Mouse (Mus musculus): Measurements from ENCODE around the gene Krtap17-1.

- no peak for TF ChIP-seq POLR2A (IDR thresholded peaks at IDR 0.05; ENCODE audit: control insufficient read depth in 1 of 2, insufficient read depth in 1 of 2, low read depth in 1 of 2, low read length in 2 of 2, poor library complexity in 1 of 2)
- TF ChIP-seq E2F4 (IDR thresholded peaks at IDR 0.05; ENCODE audit: borderline replicate concordance, low read depth, low read length), result no peak
- no peak for TF ChIP-seq CHD1 (IDR thresholded peaks at IDR 0.05; ENCODE audit: low read depth, low read length)
- no peak for TF ChIP-seq CTCF (IDR thresholded peaks at IDR 0.05 in 2 of 3, conservative IDR thresholded peaks at IDR 0.05 in 1 of 3; ENCODE audit: control insufficient read depth in 1 of 3, insufficient read depth in 1 of 3, low read depth in 2 of 3, low read length in 3 of 3, poor library complexity in 1 of 3, severe bottlenecking in 1 of 3)
- no peak for TF ChIP-seq ZNF384 (IDR thresholded peaks at IDR 0.05; ENCODE audit: low read depth, low read length)
- TF ChIP-seq USF2 (IDR thresholded peaks at IDR 0.05; ENCODE audit: borderline replicate concordance in 1 of 2, insufficient read depth in 1 of 2, low read depth in 1 of 2, low read length in 2 of 2), result no peak
- TF ChIP-seq TCF12 (IDR thresholded peaks at IDR 0.05; ENCODE audit: low read depth, low read length), result no peak
- TF ChIP-seq KAT2A (conservative IDR thresholded peaks at IDR 0.05; ENCODE audit: low read depth, low read length), result no peak
- no peak for TF ChIP-seq NELFE (IDR thresholded peaks at IDR 0.05; ENCODE audit: low read depth, low read length)
- TF ChIP-seq MAX (IDR thresholded peaks at IDR 0.05; ENCODE audit: low read length), result no peak
- TF ChIP-seq MAFK (IDR thresholded peaks at IDR 0.05; ENCODE audit: borderline replicate concordance, low read depth, low read length), result no peak
- TF ChIP-seq SMC3 (IDR thresholded peaks at IDR 0.05; ENCODE audit: low read depth, low read length), result no peak
- TF ChIP-seq EP300 (IDR thresholded peaks at IDR 0.05; ENCODE audit: low read depth in 1 of 2, low read length in 2 of 2), result no peak
- no peak for TF ChIP-seq MYC (IDR thresholded peaks at IDR 0.05; ENCODE audit: low read depth, low read length)
Observed at GRCm38 (mm10) chr11:100010682-100011081, 16.9 kb upstream of the Krtap17-1 start.
